ENCODE assay signal across 22 mouse cellular contexts in genomic region chr10:20071716-20072115, GRCm38 (mm10).
A peak's percentile ranks its signal among the peaks of the same experiment; 100 is the strongest.
DNase-seq lines count a peak whose midpoint lies in the region; ATAC-seq and TF ChIP-seq lines count a peak whose summit lies in the region.
"Had no signal": no experiment of that assay in that cellular context is flagged by ENCODE, and none has a peak within 500 bp of the region (broad histone marks: within the 10 kb centered on the region; RNA-seq: fewer than 3 reads in every experiment).

No protein-coding gene starts in this region.

- ATAC-seq in heart, embryonic 12.5 days (ENCODE audit: insufficient number of reproducible peaks, low FRiP score): no peak
- no peak for ATAC-seq in forebrain, embryonic 12.5 days (ENCODE audit: low FRiP score)
- ATAC-seq: midbrain, embryonic 13.5 days had no signal

- 92% methylated on average over 6 of the region's 6 CpGs for WGBS in heart, embryonic 12.5 days
- 96% methylated on average over 6 of the region's 6 CpGs for WGBS in forebrain, embryonic 12.5 days

- no peaks in the 10 kb centered on the region for H3K36me3 ChIP-seq in heart, embryonic 12.5 days
- H3K36me3 ChIP-seq in forebrain, embryonic 12.5 days (replicated peaks): no peaks in the 10 kb centered on the region
- H3K36me3 ChIP-seq: hindbrain, embryonic 12.5 days; limb, embryonic 10.5 days; midbrain, embryonic 13.5 days had no signal

- H3K9me3 ChIP-seq in heart, embryonic 12.5 days (replicated peaks): no peaks in the 10 kb centered on the region
- H3K9me3 ChIP-seq in forebrain, embryonic 12.5 days: no peaks in the 10 kb centered on the region
- H3K9me3 ChIP-seq: hindbrain, embryonic 12.5 days; limb, embryonic 10.5 days; megakaryocyte, embryonic 14.5 days; midbrain, embryonic 13.5 days had no signal

- DNase-seq in gastrocnemius, adult 2 months: peak; percentile 40
- DNase-seq in gastrocnemius, postnatal 4 days (ENCODE audit: low spot score in 2 of 2): no peak
- DNase-seq in heart, adult 9 months (ENCODE audit: low spot score in 2 of 2): peak; percentile 61 to 64
- DNase-seq in lung, postnatal 25 days (ENCODE audit: low spot score): peak; percentile 37
- no peak for DNase-seq in lung, adult 18-20 months
- DNase-seq: adrenal gland, adult 8-10 months; cerebellum, adult 8-10 months; gastrocnemius, postnatal 36 days; kidney, adult 8-10 months; kidney, postnatal 25 days; liver; lung, postnatal 14 days; thymus, adult 2 months; thymus, postnatal 4 days had no signal

- intact Hi-C loops in gastrocnemius, adult 2 months (cut with DNase I): loop anchor here (2.0 to 5.0 kb wide), 3 partner anchors 53 to 164 kb away; partner anchors contain the start of genes Map3k5 and Pex7

- no peak overlapping the region for H3K9ac ChIP-seq in heart, embryonic 12.5 days
- H3K9ac ChIP-seq in forebrain, embryonic 12.5 days: no peak overlapping the region
- H3K9ac ChIP-seq: hindbrain, embryonic 12.5 days; midbrain, embryonic 13.5 days had no signal

- no peaks in the 10 kb centered on the region for H3K27me3 ChIP-seq in heart, embryonic 12.5 days (replicated peaks)
- H3K27me3 ChIP-seq in forebrain, embryonic 12.5 days: no peaks in the 10 kb centered on the region
- H3K27me3 ChIP-seq: hindbrain, embryonic 12.5 days; megakaryocyte, embryonic 14.5 days; midbrain, embryonic 13.5 days had no signal

- TF ChIP-seq CTCF in gastrocnemius, adult 2 months (IDR thresholded peaks at IDR 0.05): no peak

- H3K4me1 ChIP-seq in heart, embryonic 12.5 days (replicated peaks): no peaks in the 10 kb centered on the region
- no peaks in the 10 kb centered on the region for H3K4me1 ChIP-seq in forebrain, embryonic 12.5 days
- H3K4me1 ChIP-seq: hindbrain, embryonic 12.5 days; limb, embryonic 10.5 days; midbrain, embryonic 13.5 days had no signal

- H3K4me2 ChIP-seq in heart, embryonic 12.5 days: no peak overlapping the region
- H3K4me2 ChIP-seq in forebrain, embryonic 12.5 days: no peak overlapping the region
- H3K4me2 ChIP-seq: hindbrain, embryonic 12.5 days; midbrain, embryonic 13.5 days had no signal

- H3K27ac ChIP-seq in gastrocnemius, adult 2 months: peak overlapping the region; percentile 20
- no peak overlapping the region for H3K27ac ChIP-seq in heart, embryonic 12.5 days (ENCODE audit: poor library complexity, severe bottlenecking)
- no peak overlapping the region for H3K27ac ChIP-seq in forebrain, embryonic 12.5 days
- H3K27ac ChIP-seq: hindbrain, embryonic 12.5 days; layer of hippocampus, adult 2 months; limb, embryonic 10.5 days; midbrain, embryonic 13.5 days; stomach, postnatal 0 days had no signal

- no peak overlapping the region for H3K4me3 ChIP-seq in gastrocnemius, adult 2 months
- no peak overlapping the region for H3K4me3 ChIP-seq in heart, embryonic 12.5 days
- no peak overlapping the region for H3K4me3 ChIP-seq in forebrain, embryonic 12.5 days (replicated peaks)
- H3K4me3 ChIP-seq: hindbrain, embryonic 12.5 days; layer of hippocampus, adult 2 months; limb, embryonic 10.5 days; megakaryocyte, embryonic 14.5 days; midbrain, embryonic 13.5 days had no signal

Comparison
In these comparisons a context has a peak if more than half of its experiments do, and no peak if none do; other contexts are left out.
1. DNase-seq: peak in gastrocnemius, adult 2 months (single experiment), heart, adult 9 months (2 of 2) and lung, postnatal 25 days (single experiment); none in gastrocnemius, postnatal 4 days (0 of 2) and lung, adult 18-20 months (0 of 2).